ENCODE assay signal across 23 mouse cellular contexts in the genomic region with DNA sequence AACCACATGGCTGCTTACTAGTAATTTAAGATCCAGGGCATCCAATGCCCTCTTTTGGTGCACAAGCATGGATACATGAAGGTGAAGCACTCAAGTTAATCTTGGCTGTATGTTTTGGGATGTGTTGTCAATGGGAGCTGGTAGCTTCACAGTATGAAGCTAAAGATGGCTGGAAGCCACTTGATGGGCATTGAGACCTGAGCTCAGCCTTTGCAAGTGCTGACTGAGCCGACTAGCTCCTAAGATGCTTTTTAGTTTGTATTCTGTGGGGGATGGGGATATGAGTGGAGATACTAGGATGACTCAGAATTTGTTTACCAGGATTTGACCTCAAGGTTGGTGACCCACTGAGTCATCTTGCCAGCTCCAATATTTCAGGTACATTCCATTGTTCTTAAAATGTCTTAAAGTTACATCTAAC. TPM values are rescaled to one million over a fixed set of nuclear protein-coding genes. Genes with fewer than 3 reads are reported as not detected.
A peak's percentile ranks its signal among the peaks of the same experiment; 100 is the strongest.
DNase-seq lines count a peak whose midpoint lies in the region; ATAC-seq lines count a peak whose summit lies in the region.
"Had no signal": no experiment of that assay in that cellular context is flagged by ENCODE, and none has a peak within 500 bp of the region (broad histone marks: within the 10 kb centered on the region; RNA-seq: fewer than 3 reads in every experiment).

No protein-coding gene starts in this region.

- H3K27me3 ChIP-seq in liver, embryonic 16.5 days (ENCODE audit: control insufficient read depth, insufficient read depth, low read depth, low read length): no peaks in the 10 kb centered on the region
- H3K27me3 ChIP-seq: heart, embryonic 12.5 days; limb, embryonic 13.5 days; Patski had no signal

- no peak overlapping the region for H3K4me2 ChIP-seq in liver, embryonic 16.5 days (ENCODE audit: low read depth, low read length)
- H3K4me2 ChIP-seq: heart, embryonic 12.5 days; hindbrain, embryonic 14.5 days; limb, embryonic 13.5 days; midbrain, embryonic 11.5 days had no signal

- 9% methylated on average over 1 of the region's 1 CpGs for WGBS in liver, embryonic 16.5 days (ENCODE audit: insufficient replicate concordance)

- H3K27ac ChIP-seq in liver, embryonic 16.5 days (ENCODE audit: low read length): peak overlapping the region; percentile 27; the same call in 1 of the 2 replicates
- H3K27ac ChIP-seq: gastrocnemius, adult 2 months; hindbrain, embryonic 14.5 days; limb, embryonic 13.5 days; stomach, postnatal 0 days had no signal

- peaks cover 13% of the 10 kb centered on the region for H3K4me1 ChIP-seq in liver, embryonic 16.5 days (ENCODE audit: control insufficient read depth, low read depth, low read length)

- no peak overlapping the region for H3K9ac ChIP-seq in liver, embryonic 16.5 days (ENCODE audit: low read depth, low read length)
- H3K9ac ChIP-seq: heart, embryonic 12.5 days; hindbrain, embryonic 14.5 days; limb, embryonic 13.5 days had no signal

- H3K36me3 ChIP-seq in liver, embryonic 16.5 days (ENCODE audit: control insufficient read depth, insufficient read depth): peaks cover 36% of the 10 kb centered on the region

- H3K9me3 ChIP-seq in liver, embryonic 16.5 days (replicated peaks; ENCODE audit: control insufficient read depth, low read length): no peaks in the 10 kb centered on the region
- H3K9me3 ChIP-seq: heart, embryonic 12.5 days; limb, embryonic 13.5 days had no signal

- peak; percentile 43 for DNase-seq in embryo, embryonic 9.5 days (ENCODE audit: extremely low spot score)
- no peak for DNase-seq in embryo, embryonic 11 days
- DNase-seq in 416B (ENCODE audit: low read depth) (peak; percentile 73), ZHBTc4 (ENCODE audit: low read depth, low spot score) (peak; percentile 52)
- no peak for DNase-seq in natural killer cell, adult 2 months (ENCODE audit: low spot score in 2 of 2)
- DNase-seq in urinary bladder, postnatal 14 days (ENCODE audit: low spot score): no peak
- DNase-seq: adrenal gland, postnatal 25 days; cerebellum, adult 11-12 months; cerebellum, postnatal 14 days; gastrocnemius, adult 2 months; heart, postnatal 14 days; kidney, adult 8-10 months; kidney, postnatal 36 days; layer of hippocampus, adult 9-11 months; retina, postnatal 1 day; right cerebral cortex, postnatal 4 days had no signal

- H3K4me3 ChIP-seq in liver, embryonic 16.5 days (ENCODE audit: low read depth, low read length): no peak overlapping the region
- H3K4me3 ChIP-seq: gastrocnemius, adult 2 months; heart, embryonic 12.5 days; limb, embryonic 13.5 days had no signal

- ATAC-seq in liver, embryonic 16.5 days (ENCODE audit: low read depth): no peak
- ATAC-seq: Patski had no signal

RNA-seq across cellular contexts. Expression of a gene that starts 5.0 kb away (rescaled TPM):
- 2,023 and 2,306 TPM in 2 replicates for polyA plus RNA-seq in liver, embryonic 16.5 days (2015; fragmentation: Nextera tagmentation; extraction: Ambion mirVana)

RNA-seq across cellular contexts. Expression of a gene that starts 23.9 kb away (rescaled TPM):
- 116 and 120 TPM in 2 replicates for polyA plus RNA-seq in liver, embryonic 16.5 days (2015; fragmentation: Nextera tagmentation; extraction: Ambion mirVana)

RNA-seq across cellular contexts. Expression of a gene that starts 31.4 kb away (rescaled TPM):
- 3.3 and 3.7 TPM in 2 replicates for polyA plus RNA-seq in liver, embryonic 16.5 days (2015; fragmentation: Nextera tagmentation; extraction: Ambion mirVana)

RNA-seq across cellular contexts. Expression of a gene that starts 55.4 kb away (rescaled TPM):
- 7.3 TPM in 2 replicates for polyA plus RNA-seq in liver, embryonic 16.5 days (2015; fragmentation: Nextera tagmentation; extraction: Ambion mirVana)

Comparison
In these comparisons a context has a peak if more than half of its experiments do, and no peak if none do; other contexts are left out.
1. DNase-seq: peak in embryo, embryonic 9.5 days (single experiment), 416B (single experiment) and ZHBTc4 (single experiment); none in embryo, embryonic 11 days (single experiment), natural killer cell, adult 2 months (0 of 2) and urinary bladder, postnatal 14 days (single experiment).